Mouse (Mus musculus): ENCODE results near the gene Rps15.

- no peak for TF ChIP-seq CTCF (IDR thresholded peaks at IDR 0.05; ENCODE audit: low read depth)
- no peak for TF ChIP-seq EP300 (IDR thresholded peaks at IDR 0.05; ENCODE audit: low read depth)
Observed at GRCm38 (mm10) chr10:80316359-80316781, 24.1 kb downstream of the Rps15 start.

Measured in liver, embryonic 14.5 days (tissue).